Mouse (Mus musculus) bone marrow, adult 2 months (tissue): ENCODE results near the gene Rpl36al.

Source experiments
- CTCF ChIP-seq: fragments of 200-500 bp; IDR thresholded peaks from 2 replicates; pipeline ENCODE4 v1.5.1; 2011; ENCODE audit warnings: low read length, control low read depth; ENCODE audit not compliant: control insufficient read depth, insufficient read depth
- POLR2A ChIP-seq: fragments of 200-500 bp; IDR thresholded peaks from 2 replicates; pipeline ENCODE4 v1.6.1; 2011; ENCODE audit warnings: low read depth, mild to moderate bottlenecking, control low read depth, low read length, borderline replicate concordance; ENCODE audit not compliant: control insufficient read depth

GRCm38 (mm10) chr12:69181800-69182199 lies 2.1 kb downstream of the Rpl36al start:
- TF ChIP-seq CTCF, result no peak
- no peak for TF ChIP-seq POLR2A
